Mouse (Mus musculus) embryonic facial prominence, embryonic 15.5 days (tissue): Measurements from ENCODE around the gene Ttc4. TPM values are rescaled to one million over a fixed set of nuclear protein-coding genes. Genes with fewer than 3 reads are reported as not detected.

ENCODE experiments used
- ATAC-seq: fragments of 200-750 bp; cut with Nextera tagmentation; 2 replicates; pipeline ENCODE4 v1.8.0; 2017; ENCODE audit warnings: low read depth, moderate TSS enrichment; ENCODE audit not compliant: insufficient number of reproducible peaks, low FRiP score, low TSS enrichment
- H3K27ac ChIP-seq: fragments of 300-500 bp; sonication (generic); replicated peaks from 2 replicates; pipeline ENCODE4 v1.5.1; 2015; ENCODE audit warnings: mild to moderate bottlenecking, inconsistent platforms
- H3K27me3 ChIP-seq: fragments of 300-500 bp; sonication (generic); 2 replicates; pipeline ENCODE4 v1.6.1; 2015; ENCODE audit warnings: inconsistent platforms
- H3K36me3 ChIP-seq: fragments of 300-500 bp; sonication (generic); 2 replicates; pipeline ENCODE4 v1.6.1; 2015; ENCODE audit warnings: mild to moderate bottlenecking, inconsistent platforms
- H3K4me1 ChIP-seq: fragments of 300-500 bp; sonication (generic); 2 replicates; pipeline ENCODE4 v1.6.1; 2015; ENCODE audit warnings: inconsistent platforms
- H3K4me2 ChIP-seq: fragments of 300-500 bp; sonication (generic); replicated peaks from 2 replicates; pipeline ENCODE4 v1.6.1; 2015; ENCODE audit warnings: mild to moderate bottlenecking, inconsistent platforms
- H3K4me3 ChIP-seq: fragments of 300-500 bp; sonication (generic); replicated peaks from 2 replicates; pipeline ENCODE4 v1.5.1; 2015; ENCODE audit warnings: mild to moderate bottlenecking, inconsistent platforms
- H3K9ac ChIP-seq: fragments of 300-500 bp; sonication (generic); 2 replicates; pipeline ENCODE4 v1.6.1; 2015; ENCODE audit warnings: inconsistent platforms
- H3K9me3 ChIP-seq: fragments of 300-500 bp; sonication (generic); replicated peaks from 2 replicates; pipeline ENCODE4 v1.6.1; 2016; ENCODE audit warnings: inconsistent platforms
- WGBS: fragments of 180-500 bp; shearing (Covaris S2); methylation state at CpG from one replicate; pipeline ENCODE4 v1.1.7; 2015; 5-methylcytosine and 5-hydroxymethylcytosine counted together
- polyA plus RNA-seq: library from polyadenylated mRNA; unstranded; fragments of >200 nt; fragmentation: Nextera tagmentation; extraction: Ambion mirVana; gene quantifications from 2 replicates; pipeline ENCODE4 v1.2.1, GENCODE M21; 2015

Gene Ttc4
- polyA plus RNA-seq, 1 experiment from 2014 or later = 102 TPM

GRCm38 (mm10) chr4:106650833-106651527 lies 27.8 kb downstream of the Ttc4 start, which contains the start of gene Pars2:
Gene Pars2 (plus strand): TSS chr4:106651069.
- Histone ChIP-seq H3K4me3 (peak within 1 kb of the TSS; percentile 69), H3K4me2 (peak within 1 kb of the TSS; percentile 91), H3K27me3 (0 out of 2 replicates have a peak, but pooled peaks cover 6% of the 10 kb centered on the region), H3K27ac (peak within 1 kb of the TSS; percentile 77), H3K4me1 (peaks cover 10% of the 10 kb centered on the region), H3K9ac (peak within 1 kb of the TSS; percentile 63), H3K9me3 (no peaks in the 10 kb centered on the region), H3K36me3 (peaks cover 27% of the 10 kb centered on the region)
- 3% methylated on average over 40 of the region's 40 CpGs for WGBS
- ATAC-seq = peak; percentile 96

GRCm38 (mm10) chr4:106647137-106647536 lies 31.6 kb downstream of the Ttc4 start:
- 68% methylated on average over 6 of the region's 6 CpGs for WGBS
- no peak for ATAC-seq
- H3K9ac ChIP-seq = no peak overlapping the region

GRCm38 (mm10) chr4:106645797-106646196 lies 32.9 kb downstream of the Ttc4 start:
- no peaks in the 10 kb centered on the region for H3K9me3 ChIP-seq
- WGBS = 76% methylated on average over 5 of the region's 5 CpGs
- ATAC-seq = no peak
- no peak overlapping the region for H3K27ac ChIP-seq
- H3K36me3 ChIP-seq = no peaks in the 10 kb centered on the region
- H3K4me2 ChIP-seq = no peak overlapping the region
- H3K4me1 ChIP-seq = peaks cover 11% of the 10 kb centered on the region
- no peak overlapping the region for H3K9ac ChIP-seq
- H3K27me3 ChIP-seq = 0 out of 2 replicates have a peak, but pooled peaks cover 6% of the 10 kb centered on the region
- no peak overlapping the region for H3K4me3 ChIP-seq

More at GRCm38 (mm10) chr4:106647137-106647536, 31.6 kb downstream of the Ttc4 start:
- no peak overlapping the region for H3K4me3 ChIP-seq
- H3K4me1 ChIP-seq = peaks cover 20% of the 10 kb centered on the region
- no peak overlapping the region for H3K27ac ChIP-seq
- H3K36me3 ChIP-seq = no peaks in the 10 kb centered on the region
- 0 out of 2 replicates have a peak, but pooled peaks cover 6% of the 10 kb centered on the region for H3K27me3 ChIP-seq
- H3K4me2 ChIP-seq = no peak overlapping the region
- H3K9me3 ChIP-seq = no peaks in the 10 kb centered on the region

- 60% methylated on average over 6 of the region's 6 CpGs for WGBS
- no peaks in the 10 kb centered on the region for H3K9me3 ChIP-seq
- H3K4me2 ChIP-seq = no peak overlapping the region
- no peak overlapping the region for H3K4me3 ChIP-seq
- H3K9ac ChIP-seq = no peak overlapping the region
- no peak overlapping the region for H3K27ac ChIP-seq
- no peaks in the 10 kb centered on the region for H3K36me3 ChIP-seq
- H3K4me1 ChIP-seq = peaks cover 11% of the 10 kb centered on the region
- H3K27me3 ChIP-seq = 0 out of 2 replicates have a peak, but pooled peaks cover 6% of the 10 kb centered on the region
- ATAC-seq = no peak
Observed at GRCm38 (mm10) chr4:106644218-106644610, 34.5 kb downstream of the Ttc4 start.

GRCm38 (mm10) chr4:106643483-106644217 lies 35.1 kb downstream of the Ttc4 start:
- 0 out of 2 replicates have a peak, but pooled peaks cover 6% of the 10 kb centered on the region for H3K27me3 ChIP-seq
- H3K9me3 ChIP-seq = no peaks in the 10 kb centered on the region
- no peaks in the 10 kb centered on the region for H3K36me3 ChIP-seq
- peaks cover 11% of the 10 kb centered on the region for H3K4me1 ChIP-seq
- H3K4me3 ChIP-seq = no peak overlapping the region
- WGBS = 22% methylated on average over 8 of the region's 8 CpGs
- peak; percentile 20; the same call in 1 of the 2 replicates for ATAC-seq
- H3K4me2 ChIP-seq = no peak overlapping the region
- no peak overlapping the region for H3K27ac ChIP-seq
- no peak overlapping the region for H3K9ac ChIP-seq

- Histone ChIP-seq H3K4me1 (peaks cover 43% of the 10 kb centered on the region), H3K27me3 (no peaks in the 10 kb centered on the region; the same call in 1 of the 2 replicates), H3K27ac (peak overlapping the region; percentile 82), H3K9me3 (no peaks in the 10 kb centered on the region), H3K9ac (no peak overlapping the region), H3K36me3 (no peaks in the 10 kb centered on the region), H3K4me2 (no peak overlapping the region), H3K4me3 (no peak overlapping the region)
- no peak for ATAC-seq
- 62% methylated on average over 9 of the region's 9 CpGs for WGBS
Observed at GRCm38 (mm10) chr4:106634086-106634479, 44.7 kb downstream of the Ttc4 start.

GRCm38 (mm10) chr4:106633281-106634085 lies 45.3 kb downstream of the Ttc4 start:
- H3K27ac ChIP-seq = peak overlapping the region; percentile 82
- H3K36me3 ChIP-seq = no peaks in the 10 kb centered on the region
- ATAC-seq = 0 out of 2 replicates have a peak, but pooled peaks have one; percentile 22
- no peaks in the 10 kb centered on the region; the same call in 1 of the 2 replicates for H3K27me3 ChIP-seq
- 21% methylated on average over 8 of the region's 8 CpGs for WGBS
- H3K4me1 ChIP-seq = peaks cover 49% of the 10 kb centered on the region
- no peaks in the 10 kb centered on the region for H3K9me3 ChIP-seq
- H3K4me3 ChIP-seq = no peak overlapping the region
- H3K9ac ChIP-seq = no peak overlapping the region
- H3K4me2 ChIP-seq = no peak overlapping the region

GRCm38 (mm10) chr4:106632313-106632712 lies 46.4 kb downstream of the Ttc4 start:
- H3K4me1 ChIP-seq = peaks cover 55% of the 10 kb centered on the region
- H3K36me3 ChIP-seq = no peaks in the 10 kb centered on the region
- no peaks in the 10 kb centered on the region; the same call in 1 of the 2 replicates for H3K27me3 ChIP-seq
- 38% methylated on average over 1 of the region's 3 CpGs for WGBS
- no peak overlapping the region for H3K4me2 ChIP-seq
- no peaks in the 10 kb centered on the region for H3K9me3 ChIP-seq
- no peak overlapping the region for H3K9ac ChIP-seq
- ATAC-seq = no peak
- H3K27ac ChIP-seq = 0 out of 2 replicates have a peak overlapping the region, but pooled peaks have one; percentile 7
- H3K4me3 ChIP-seq = no peak overlapping the region

GRCm38 (mm10) chr4:106630333-106631220 lies 48.2 kb downstream of the Ttc4 start:
- ATAC-seq = peak; percentile 74; the same call in 1 of the 2 replicates
- Histone ChIP-seq H3K27me3 (peaks cover 4% of the 10 kb centered on the region; the same call in 1 of the 2 replicates), H3K36me3 (no peaks in the 10 kb centered on the region), H3K4me3 (no peak overlapping the region), H3K4me2 (peak overlapping the region; percentile 19; the same call in 1 of the 2 replicates), H3K4me1 (peaks cover 57% of the 10 kb centered on the region), H3K27ac (peak overlapping the region; percentile 60), H3K9ac (no peak overlapping the region), H3K9me3 (no peaks in the 10 kb centered on the region)
- 16% methylated on average over 14 of the region's 14 CpGs for WGBS

- Histone ChIP-seq H3K9me3 (no peaks in the 10 kb centered on the region), H3K36me3 (no peaks in the 10 kb centered on the region), H3K4me3 (no peak overlapping the region), H3K4me2 (no peak overlapping the region), H3K4me1 (peaks cover 57% of the 10 kb centered on the region), H3K27me3 (peaks cover 16% of the 10 kb centered on the region), H3K27ac (no peak overlapping the region), H3K9ac (no peak overlapping the region)
- ATAC-seq = no peak
- 65% methylated on average over 5 of the region's 5 CpGs for WGBS
Observed at GRCm38 (mm10) chr4:106629374-106629773, 49.4 kb downstream of the Ttc4 start.
